Mouse (Mus musculus): ENCODE measurements around the gene Dgkz. TPM values are rescaled to one million over a fixed set of nuclear protein-coding genes. Genes with fewer than 3 reads are reported as not detected.
A peak's percentile ranks its signal among the peaks of the same experiment; 100 is the strongest.

Dgkz gene
- polyA plus RNA-seq, 1 experiment from 2014 or later, result 31.9 TPM

DNA sequence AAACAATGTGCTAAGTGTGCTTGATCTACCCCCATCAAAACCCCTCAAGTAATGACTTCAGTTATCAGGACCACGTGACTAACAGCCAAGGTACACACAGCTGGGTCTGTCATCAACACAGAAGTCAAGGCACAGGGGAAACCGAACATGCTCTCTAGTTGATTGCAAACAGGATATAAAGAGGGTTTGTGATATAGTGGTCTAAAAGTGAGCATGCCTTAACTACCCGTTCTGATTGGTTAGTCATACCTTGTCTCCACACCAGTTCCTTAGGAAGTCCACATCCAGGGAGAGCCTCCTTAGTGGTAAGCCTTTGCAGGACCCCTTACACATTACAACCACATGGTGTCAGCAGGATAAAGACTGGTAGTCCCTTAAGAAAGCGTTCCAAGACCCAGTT is 55.5 kb downstream of the Dgkz start:
- ATAC-seq (ENCODE audit: low FRiP score), result no peak
- no peaks in the 10 kb centered on the region for H3K9me3 ChIP-seq (replicated peaks)

DNA sequence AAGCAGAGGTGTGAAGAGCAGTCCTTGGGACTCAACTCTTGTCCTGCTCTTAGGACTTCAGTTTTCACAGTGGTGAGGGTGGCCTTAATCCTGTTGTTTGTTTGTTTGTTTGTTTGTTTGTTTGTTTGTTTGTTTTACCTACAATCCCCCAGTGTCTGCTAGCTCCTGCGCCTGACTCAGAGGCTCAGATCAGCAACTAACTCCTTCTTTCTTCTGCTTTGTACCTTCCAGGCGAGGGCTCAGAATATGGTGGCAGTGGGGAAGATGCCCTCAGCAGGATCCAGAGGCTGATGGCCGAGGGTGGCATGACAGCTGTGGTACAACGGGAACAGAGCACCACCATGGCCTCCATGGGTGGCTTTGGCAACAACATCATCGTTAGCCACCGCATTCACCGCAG is 58.6 kb downstream of the Dgkz start:
- H3K4me3 ChIP-seq, result no peak overlapping the region
- no peak for ATAC-seq (ENCODE audit: low FRiP score)
- peaks cover 61% of the 10 kb centered on the region for H3K36me3 ChIP-seq
- no peaks in the 10 kb centered on the region for H3K9me3 ChIP-seq (replicated peaks)
- no peak overlapping the region for H3K4me2 ChIP-seq (replicated peaks)
- WGBS, result 88% methylated on average over 7 of the region's 7 CpGs
- H3K27me3 ChIP-seq, result peaks cover 26% of the 10 kb centered on the region
- H3K9ac ChIP-seq, result no peak overlapping the region
- peaks cover 7% of the 10 kb centered on the region for H3K4me1 ChIP-seq
- H3K27ac ChIP-seq, result no peak overlapping the region

More for the DNA sequence above, 55.5 kb downstream of the Dgkz start:
- H3K27ac ChIP-seq, result no peak overlapping the region
- whole genome bisulfite sequencing, result 80% methylated on average over 4 of the region's 4 CpGs
- H3K4me2 ChIP-seq (replicated peaks), result no peak overlapping the region
- H3K27me3 ChIP-seq, result peaks cover 55% of the 10 kb centered on the region
- H3K36me3 ChIP-seq, result peaks cover 37% of the 10 kb centered on the region
- H3K4me3 ChIP-seq, result no peak overlapping the region
- no peak overlapping the region for H3K9ac ChIP-seq
- peaks cover 25% of the 10 kb centered on the region for H3K4me1 ChIP-seq

DNA sequence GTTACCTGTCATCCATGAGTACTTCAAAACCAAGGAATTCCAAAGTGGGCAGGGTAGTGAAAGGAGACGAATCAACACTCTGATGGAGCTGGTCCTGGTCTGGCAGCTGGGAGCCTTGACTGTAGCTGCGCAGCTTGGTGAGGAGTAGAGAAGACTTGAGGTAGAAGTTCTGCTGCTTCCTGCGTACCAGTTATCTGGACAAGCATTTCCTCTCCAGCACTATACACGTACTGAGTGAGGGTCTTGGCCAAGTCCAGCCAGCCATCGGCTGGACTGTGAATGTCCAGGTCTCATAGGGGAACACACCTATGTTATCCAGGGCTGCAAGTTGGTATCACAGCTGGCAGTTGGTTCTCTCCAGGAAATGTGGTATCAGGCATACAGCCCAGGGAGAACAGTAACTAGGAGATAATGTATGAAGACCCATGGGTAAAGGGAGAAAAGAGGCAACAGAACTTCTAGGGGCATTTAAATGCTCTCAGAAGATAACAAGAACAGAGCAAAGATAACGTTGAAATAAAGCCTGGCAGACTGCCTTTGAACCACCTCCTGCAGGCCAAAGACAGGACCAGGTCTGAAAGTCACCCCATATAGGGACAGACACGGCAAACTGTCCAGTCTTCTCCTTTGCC is 59.2 kb downstream of the Dgkz start:
- Histone ChIP-seq H3K4me2 (replicated peaks) (no peak overlapping the region), H3K9ac (no peak overlapping the region), H3K36me3 (peaks cover 68% of the 10 kb centered on the region), H3K4me3 (no peak overlapping the region), H3K27me3 (peaks cover 20% of the 10 kb centered on the region), H3K4me1 (peaks cover 2% of the 10 kb centered on the region), H3K27ac (no peak overlapping the region), H3K9me3 (replicated peaks) (no peaks in the 10 kb centered on the region)
- ATAC-seq (ENCODE audit: low FRiP score), result no peak
- WGBS, result 92% methylated on average over 7 of the region's 7 CpGs

DNA sequence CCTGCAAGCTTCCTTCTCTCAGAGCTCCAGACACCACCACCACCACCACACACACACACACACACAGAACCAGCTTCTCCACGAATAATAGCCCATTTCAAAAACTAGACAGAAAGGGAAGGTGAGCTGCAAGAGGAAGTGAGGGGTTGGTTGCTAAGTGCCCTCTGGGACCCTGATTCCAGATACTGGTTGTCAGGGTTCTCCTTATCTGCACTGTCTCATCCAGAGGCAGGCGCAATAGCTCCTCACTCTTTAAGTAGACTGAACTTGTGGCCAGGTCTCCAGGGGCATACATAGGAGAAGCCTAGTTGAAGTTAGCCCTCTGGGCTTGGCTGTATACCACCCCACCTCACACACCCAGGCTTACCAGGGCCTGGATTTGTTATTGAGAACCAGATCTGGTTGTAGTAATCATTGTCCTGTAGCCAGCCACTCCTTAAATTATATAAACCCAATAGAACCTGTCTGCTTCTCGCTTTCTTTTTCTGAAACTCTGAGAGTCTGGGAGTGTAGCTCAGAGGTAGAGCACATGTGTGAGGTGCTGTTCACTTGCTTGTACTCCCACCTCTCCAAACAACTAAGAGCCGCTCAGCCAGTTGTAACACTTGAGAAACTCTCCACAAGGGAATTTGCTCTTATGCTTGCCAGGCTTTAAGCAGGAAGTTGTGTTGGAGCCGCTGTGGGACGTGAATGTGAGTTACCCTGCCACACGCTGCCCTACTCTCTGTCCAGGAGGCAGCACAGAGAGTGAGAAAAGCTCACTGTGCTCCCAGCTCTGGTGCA is 62.1 kb downstream of the Dgkz start:
- Histone ChIP-seq H3K4me3 (no peak overlapping the region), H3K9me3 (replicated peaks) (no peaks in the 10 kb centered on the region), H3K4me1 (no peaks in the 10 kb centered on the region), H3K9ac (no peak overlapping the region), H3K36me3 (peaks cover 88% of the 10 kb centered on the region), H3K4me2 (replicated peaks) (no peak overlapping the region), H3K27me3 (no peaks in the 10 kb centered on the region), H3K27ac (no peak overlapping the region)
- ATAC-seq (ENCODE audit: low FRiP score), result no peak
- 86% methylated on average over 7 of the region's 7 CpGs for WGBS

DNA sequence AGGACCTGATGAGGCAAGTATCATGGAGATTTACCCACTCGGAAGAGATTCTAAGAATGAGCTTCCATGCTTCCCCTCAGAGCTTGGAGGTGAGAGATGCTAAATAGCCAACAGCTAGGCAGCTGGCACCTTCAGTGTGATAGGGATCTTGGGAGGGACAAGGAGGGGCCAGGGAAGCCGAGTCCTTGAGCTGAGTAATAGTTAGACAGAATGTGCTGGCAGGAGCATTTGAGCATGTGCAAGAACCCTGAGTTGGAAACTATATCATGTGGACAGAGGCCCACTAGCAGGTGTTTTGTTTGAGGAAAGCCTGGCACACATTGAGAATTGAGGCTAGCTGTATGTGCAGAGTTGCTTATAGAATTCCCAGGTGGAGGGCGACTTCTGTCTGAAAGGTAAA is 63.0 kb downstream of the Dgkz start:
- H3K9ac ChIP-seq, result no peak overlapping the region
- no peak for ATAC-seq (ENCODE audit: low FRiP score)
- no peaks in the 10 kb centered on the region for H3K4me1 ChIP-seq
- no peak overlapping the region for H3K27ac ChIP-seq
- H3K9me3 ChIP-seq (replicated peaks), result no peaks in the 10 kb centered on the region
- WGBS, result 81% methylated on average over 3 of the region's 3 CpGs
- peaks cover 83% of the 10 kb centered on the region for H3K36me3 ChIP-seq
- H3K27me3 ChIP-seq, result no peaks in the 10 kb centered on the region
- no peak overlapping the region for H3K4me3 ChIP-seq
- no peak overlapping the region for H3K4me2 ChIP-seq (replicated peaks)

DNA sequence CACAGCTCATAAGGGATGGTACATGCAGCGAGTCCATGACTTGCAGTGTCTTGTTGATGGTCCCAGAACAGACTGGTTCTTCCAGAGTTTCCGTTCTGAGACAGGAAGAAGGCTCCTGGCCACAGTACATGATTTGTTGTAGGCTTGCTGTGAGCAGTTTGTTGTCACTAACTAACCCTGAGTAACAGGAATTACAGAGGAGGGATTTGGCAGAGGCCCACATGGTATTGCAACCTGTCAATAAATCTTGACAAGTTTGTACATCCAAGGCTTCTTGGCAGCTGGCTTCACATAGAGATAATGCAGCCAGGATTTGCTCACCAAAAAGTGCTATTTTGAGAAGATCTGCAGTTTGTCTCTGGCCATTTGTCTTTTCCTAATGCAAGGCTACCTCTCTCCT is 69.5 kb downstream of the Dgkz start:
- H3K9me3 ChIP-seq (replicated peaks), result no peaks in the 10 kb centered on the region

DNA sequence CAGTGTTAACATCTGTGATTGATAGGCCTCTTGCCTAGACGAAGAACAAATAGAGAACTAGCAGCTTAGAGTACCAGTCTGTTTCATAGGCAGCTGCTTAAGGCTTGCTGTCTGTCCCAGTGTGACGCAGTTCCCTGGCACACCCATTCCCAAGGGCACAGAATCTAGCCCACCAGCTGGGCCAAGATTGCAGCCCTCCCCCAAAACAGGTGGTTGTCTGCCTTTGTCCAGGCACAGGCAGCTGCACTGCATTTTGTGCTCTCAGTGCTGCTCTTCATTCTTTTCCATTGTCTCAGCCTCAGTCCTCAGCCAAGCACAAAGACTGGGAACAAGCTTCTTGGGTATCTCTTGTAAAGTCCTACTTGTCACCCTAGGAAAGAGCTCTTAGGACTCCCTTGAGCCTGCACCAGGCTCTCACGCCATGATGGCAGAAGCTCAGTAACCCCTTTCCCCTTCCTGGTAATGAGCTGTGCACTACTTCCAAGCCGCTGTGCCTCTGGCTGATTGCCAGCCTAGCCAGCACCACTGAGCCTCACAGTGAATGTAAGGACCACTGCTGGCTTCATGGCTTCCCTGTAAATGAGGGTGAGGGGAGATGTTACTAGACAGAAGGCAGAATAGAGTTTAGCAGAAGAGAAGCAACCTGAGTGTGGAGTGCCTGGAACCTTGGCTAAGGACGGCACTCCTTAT is 70.9 kb downstream of the Dgkz start:
- 58% methylated on average over 5 of the region's 5 CpGs for WGBS
- Histone ChIP-seq H3K4me2 (replicated peaks) (no peak overlapping the region), H3K9me3 (replicated peaks) (no peaks in the 10 kb centered on the region), H3K4me1 (0 out of 2 replicates have a peak, but pooled peaks cover 6% of the 10 kb centered on the region), H3K27ac (peak overlapping the region; percentile 49; the same call in 1 of the 2 replicates), H3K4me3 (no peak overlapping the region), H3K27me3 (no peaks in the 10 kb centered on the region), H3K36me3 (peaks cover 27% of the 10 kb centered on the region), H3K9ac (no peak overlapping the region)
- peak; percentile 43; the same call in 1 of the 2 replicates for ATAC-seq (ENCODE audit: low FRiP score)

More for the DNA sequence above, 69.5 kb downstream of the Dgkz start:
- Histone ChIP-seq H3K9ac (no peak overlapping the region), H3K4me3 (no peak overlapping the region), H3K27me3 (no peaks in the 10 kb centered on the region), H3K4me1 (0 out of 2 replicates have a peak, but pooled peaks cover 6% of the 10 kb centered on the region), H3K36me3 (peaks cover 31% of the 10 kb centered on the region), H3K4me2 (replicated peaks) (no peak overlapping the region), H3K27ac (no peak overlapping the region)
- WGBS, result 98% methylated on average over 2 of the region's 2 CpGs
- ATAC-seq (ENCODE audit: low FRiP score), result no peak

DNA sequence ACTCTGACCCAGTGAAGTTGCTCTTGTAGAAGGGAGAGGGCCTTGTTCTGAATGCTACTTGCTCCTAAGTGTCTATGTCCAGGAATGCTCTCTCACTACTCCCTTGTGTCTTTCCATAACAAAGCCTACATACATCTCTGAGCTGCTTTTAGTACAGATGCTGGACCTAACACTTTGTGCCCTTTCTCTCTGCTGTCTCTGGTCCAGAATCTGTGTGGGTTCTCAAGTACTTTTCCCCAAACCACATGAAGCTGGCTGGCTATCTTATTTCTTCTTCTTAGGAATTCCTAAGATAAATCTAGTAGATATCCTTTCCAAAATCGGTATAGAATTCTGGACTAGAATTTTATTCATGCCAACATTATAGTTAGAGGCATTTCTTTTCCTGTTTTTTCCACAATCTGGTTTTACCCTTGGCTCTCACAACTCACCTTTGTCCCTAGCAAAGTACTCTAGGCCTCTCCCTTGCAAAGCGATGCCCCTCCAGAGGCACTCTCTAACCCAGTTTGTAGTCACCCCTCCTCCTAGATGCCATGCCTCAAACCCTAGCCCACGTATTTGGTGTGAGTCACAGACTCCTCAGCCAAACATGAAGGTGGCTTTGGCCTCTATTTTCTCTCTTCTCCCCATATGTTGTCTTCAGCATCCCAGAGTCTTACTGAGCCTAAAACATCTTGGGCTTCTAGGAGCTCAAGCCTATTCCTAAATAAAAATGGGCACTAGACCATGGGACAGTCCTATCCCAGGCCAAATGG is 72.3 kb downstream of the Dgkz start:
- no peak overlapping the region for H3K4me2 ChIP-seq (replicated peaks)
- peaks cover 18% of the 10 kb centered on the region for H3K36me3 ChIP-seq
- H3K27ac ChIP-seq, result no peak overlapping the region
- no peaks in the 10 kb centered on the region for H3K9me3 ChIP-seq (replicated peaks)
- H3K4me3 ChIP-seq, result no peak overlapping the region
- H3K4me1 ChIP-seq, result 0 out of 2 replicates have a peak, but pooled peaks cover 6% of the 10 kb centered on the region
- WGBS, result 91% methylated on average over 3 of the region's 3 CpGs
- H3K27me3 ChIP-seq, result no peaks in the 10 kb centered on the region
- no peak for ATAC-seq (ENCODE audit: low FRiP score)
- no peak overlapping the region for H3K9ac ChIP-seq

DNA sequence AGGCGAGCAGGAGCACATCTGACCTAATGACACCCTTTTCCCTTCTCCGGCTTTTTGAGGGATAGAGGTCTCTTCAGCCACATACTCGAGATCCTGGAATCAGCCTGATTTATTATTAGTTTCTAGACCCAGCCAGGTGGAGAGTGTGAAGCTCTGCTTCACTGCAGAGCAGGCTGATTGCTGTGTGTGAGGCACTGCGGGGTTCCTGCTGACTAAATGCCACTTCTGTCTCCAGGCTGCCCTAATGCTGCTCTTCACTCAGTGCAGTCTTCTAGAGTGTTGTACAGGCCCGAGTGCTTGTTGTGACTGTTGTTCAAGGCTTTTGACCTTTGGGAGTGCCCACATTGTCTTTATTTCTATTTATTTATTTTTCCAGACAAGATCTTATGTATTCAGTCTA is 73.3 kb downstream of the Dgkz start:
- Histone ChIP-seq H3K4me3 (no peak overlapping the region), H3K9ac (no peak overlapping the region), H3K27me3 (no peaks in the 10 kb centered on the region), H3K36me3 (peaks cover 15% of the 10 kb centered on the region), H3K27ac (no peak overlapping the region), H3K9me3 (replicated peaks) (no peaks in the 10 kb centered on the region), H3K4me1 (0 out of 2 replicates have a peak, but pooled peaks cover 6% of the 10 kb centered on the region), H3K4me2 (replicated peaks) (no peak overlapping the region)
- WGBS, result 72% methylated on average over 5 of the region's 5 CpGs
- ATAC-seq (ENCODE audit: low FRiP score), result no peak

DNA sequence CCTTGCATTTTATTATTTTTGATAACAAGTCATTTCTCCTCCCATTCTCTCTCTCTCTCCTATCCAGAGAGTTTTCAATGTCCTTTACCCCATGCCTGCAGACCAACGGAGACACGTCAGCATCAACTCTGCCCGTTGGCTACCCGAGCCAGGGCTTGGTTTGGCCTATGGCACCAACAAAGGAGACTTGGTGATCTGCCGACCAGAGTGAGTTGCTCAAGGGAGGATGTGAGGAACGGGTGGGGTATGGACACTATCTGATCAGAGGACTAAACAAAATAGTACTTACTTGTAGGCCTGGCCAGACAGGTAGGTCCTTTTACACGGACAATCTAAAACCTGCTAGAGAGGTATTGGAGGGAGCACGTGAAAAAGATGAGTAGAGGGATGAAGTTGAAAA is 75.2 kb downstream of the Dgkz start:
- Histone ChIP-seq H3K4me1 (0 out of 2 replicates have a peak, but pooled peaks cover 6% of the 10 kb centered on the region), H3K4me2 (replicated peaks) (no peak overlapping the region), H3K27ac (no peak overlapping the region), H3K9ac (no peak overlapping the region), H3K9me3 (replicated peaks) (no peaks in the 10 kb centered on the region), H3K27me3 (no peaks in the 10 kb centered on the region), H3K4me3 (no peak overlapping the region), H3K36me3 (peaks cover 15% of the 10 kb centered on the region)
- WGBS, result 94% methylated on average over 8 of the region's 8 CpGs
- no peak for ATAC-seq (ENCODE audit: low FRiP score)

DNA sequence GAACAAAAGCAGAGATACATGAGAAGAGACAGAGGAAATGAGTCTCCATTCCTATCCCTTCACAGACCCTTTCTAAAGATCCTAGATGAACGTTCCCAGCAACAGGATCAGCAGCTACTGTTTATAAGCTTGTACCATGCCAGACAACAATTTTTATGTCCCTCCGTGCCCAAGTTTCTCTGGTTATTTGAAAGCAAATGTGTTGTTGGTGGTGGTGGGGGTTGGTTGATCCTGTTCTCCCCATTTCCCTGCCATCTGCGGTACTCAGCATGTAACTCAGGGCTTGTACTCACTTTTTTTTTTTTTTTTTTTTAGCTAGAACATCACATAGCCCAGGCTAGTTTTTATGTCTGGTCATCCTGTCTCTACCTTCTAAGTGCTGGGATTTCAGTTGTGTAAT is 76.5 kb downstream of the Dgkz start:
- Histone ChIP-seq H3K27me3 (no peaks in the 10 kb centered on the region), H3K4me3 (no peak overlapping the region), H3K36me3 (peaks cover 15% of the 10 kb centered on the region), H3K4me2 (replicated peaks) (no peak overlapping the region), H3K4me1 (no peaks in the 10 kb centered on the region), H3K9ac (no peak overlapping the region), H3K27ac (no peak overlapping the region), H3K9me3 (replicated peaks) (no peaks in the 10 kb centered on the region)
- WGBS, result 92% methylated on average over 3 of the region's 3 CpGs
- ATAC-seq (ENCODE audit: low FRiP score), result no peak

DNA sequence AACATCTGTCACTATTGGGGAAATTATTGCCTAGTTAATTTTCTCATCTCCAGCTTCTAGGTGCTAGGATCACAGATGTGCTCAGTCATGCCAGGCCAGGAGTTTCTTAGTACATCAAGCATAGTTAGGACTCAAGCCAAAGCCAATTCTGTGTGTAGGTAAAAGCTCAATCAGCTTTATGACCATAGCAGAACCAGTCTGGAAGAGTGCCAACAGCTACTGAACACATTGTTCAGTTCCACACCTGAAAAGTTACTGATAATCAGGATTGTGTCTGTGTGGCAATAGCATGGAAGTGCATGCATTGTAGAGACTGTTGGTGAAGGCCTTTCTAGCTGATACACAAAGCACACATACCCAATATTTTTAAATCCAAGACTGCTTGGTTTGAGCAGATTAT is 77.7 kb downstream of the Dgkz start:
- Histone ChIP-seq H3K4me2 (replicated peaks) (no peak overlapping the region), H3K27me3 (no peaks in the 10 kb centered on the region), H3K4me1 (no peaks in the 10 kb centered on the region), H3K9me3 (replicated peaks) (no peaks in the 10 kb centered on the region), H3K27ac (no peak overlapping the region), H3K9ac (no peak overlapping the region), H3K4me3 (no peak overlapping the region), H3K36me3 (peaks cover 15% of the 10 kb centered on the region)
- no peak for ATAC-seq (ENCODE audit: low FRiP score)
